In genomic region chr9:83545240-83545639, GRCm38 (mm10) we compare ENCODE assay signal across 22 mouse cellular contexts. TPM values are rescaled to one million over a fixed set of nuclear protein-coding genes. Genes with fewer than 3 reads are reported as not detected.
A peak's percentile ranks its signal among the peaks of the same experiment; 100 is the strongest.
DNase-seq lines count a peak whose midpoint lies in the region; ATAC-seq lines count a peak whose summit lies in the region.
"Had no signal": no experiment of that assay in that cellular context is flagged by ENCODE, and none has a peak within 500 bp of the region (broad histone marks: within the 10 kb centered on the region; RNA-seq: fewer than 3 reads in every experiment).

No protein-coding gene starts in this region.

- no peak overlapping the region for H3K27ac ChIP-seq in intestine, embryonic 15.5 days
- 0 out of 2 replicates have a peak overlapping the region, but pooled peaks have one; percentile 59 for H3K27ac ChIP-seq in macrophage
- peak overlapping the region; percentile 19; the same call in 1 of the 2 replicates for H3K27ac ChIP-seq in stomach, embryonic 15.5 days
- H3K27ac ChIP-seq: forebrain, embryonic 10.5 days; forebrain, embryonic 13.5 days; hindbrain, embryonic 12.5 days; hindbrain, embryonic 15.5 days had no signal

- no peaks in the 10 kb centered on the region for H3K9me3 ChIP-seq in intestine, embryonic 15.5 days
- no peaks in the 10 kb centered on the region for H3K9me3 ChIP-seq in stomach, embryonic 15.5 days
- H3K9me3 ChIP-seq: forebrain, embryonic 10.5 days; forebrain, embryonic 13.5 days; hindbrain, embryonic 12.5 days; hindbrain, embryonic 15.5 days had no signal

- H3K27me3 ChIP-seq in intestine, embryonic 15.5 days (replicated peaks) = no peaks in the 10 kb centered on the region
- H3K27me3 ChIP-seq in stomach, embryonic 15.5 days (replicated peaks) = no peaks in the 10 kb centered on the region
- H3K27me3 ChIP-seq: forebrain, embryonic 13.5 days; hindbrain, embryonic 15.5 days had no signal

- ATAC-seq in intestine, embryonic 15.5 days = peak; percentile 55
- ATAC-seq in stomach, embryonic 15.5 days (ENCODE audit: insufficient read depth, low FRiP score, low read depth) = no peak
- ATAC-seq: CD4-positive, CD25-positive, alpha-beta regulatory T cell, adult 4 months; forebrain, embryonic 13.5 days; forebrain, embryonic 16.5 days had no signal

- no peak overlapping the region for H3K9ac ChIP-seq in intestine, embryonic 15.5 days
- H3K9ac ChIP-seq in stomach, embryonic 15.5 days = no peak overlapping the region
- H3K9ac ChIP-seq: forebrain, embryonic 13.5 days; hindbrain, embryonic 12.5 days; hindbrain, embryonic 15.5 days had no signal

- H3K4me2 ChIP-seq in intestine, embryonic 15.5 days (replicated peaks) = no peak overlapping the region
- no peak overlapping the region for H3K4me2 ChIP-seq in stomach, embryonic 15.5 days
- H3K4me2 ChIP-seq: forebrain, embryonic 13.5 days; heart, embryonic 11.5 days; hindbrain, embryonic 12.5 days; hindbrain, embryonic 15.5 days had no signal

- no peaks in the 10 kb centered on the region for H3K36me3 ChIP-seq in intestine, embryonic 15.5 days
- no peaks in the 10 kb centered on the region for H3K36me3 ChIP-seq in macrophage (ENCODE audit: inconsistent target)
- no peaks in the 10 kb centered on the region for H3K36me3 ChIP-seq in stomach, embryonic 15.5 days
- H3K36me3 ChIP-seq: forebrain, embryonic 10.5 days; hindbrain, embryonic 12.5 days; hindbrain, embryonic 15.5 days had no signal

- no peaks in the 10 kb centered on the region for H3K79me2 ChIP-seq in macrophage (ENCODE audit: inconsistent target)

- intact Hi-C loops in left cerebral cortex, postnatal 14 days (cut with DNase I) = no loop called here

- DNase-seq in left cerebral cortex, postnatal 14 days (ENCODE audit: low spot score in 2 of 2) = no peak
- no peak for DNase-seq in cerebellum, adult 9-11 months
- DNase-seq in embryo, embryonic 10 days (ENCODE audit: low spot score) = no peak
- DNase-seq in right cerebral cortex, postnatal 10 days (ENCODE audit: low spot score in 2 of 2) = no peak
- DNase-seq: adrenal gland, adult 2 months; adrenal gland, postnatal 14 days; cerebellum, adult 11 months; cerebellum, adult 2 months; cerebellum, postnatal 10 days; cerebellum, postnatal 36 days; gastrocnemius, postnatal 10 days had no signal

- H3K4me3 ChIP-seq in intestine, embryonic 15.5 days (replicated peaks) = no peak overlapping the region
- H3K4me3 ChIP-seq in macrophage (ENCODE audit: inconsistent target) = no peak overlapping the region
- H3K4me3 ChIP-seq in stomach, embryonic 15.5 days (replicated peaks) = no peak overlapping the region
- H3K4me3 ChIP-seq: forebrain, embryonic 10.5 days; forebrain, embryonic 13.5 days; hindbrain, embryonic 12.5 days; hindbrain, embryonic 15.5 days had no signal

- no peaks in the 10 kb centered on the region; the same call in 1 of the 2 replicates for H3K4me1 ChIP-seq in intestine, embryonic 15.5 days (replicated peaks)
- 0 out of 2 replicates have a peak, but pooled peaks cover 4% of the 10 kb centered on the region for H3K4me1 ChIP-seq in stomach, embryonic 15.5 days
- H3K4me1 ChIP-seq: forebrain, embryonic 13.5 days; hindbrain, embryonic 12.5 days had no signal

RNA-seq across cellular contexts. Expression of gene Sh3bgrl2, which starts 2.9 kb away (rescaled TPM):
- polyA plus RNA-seq in intestine, embryonic 15.5 days (2015; fragmentation: Nextera tagmentation; extraction: Ambion mirVana) = 18.0 and 20.8 TPM in 2 replicates
- total RNA-seq in macrophage (2018; cell fraction: chromatin; rRNA removed) = 100 to 1,000 TPM in 15 of 26 experiments, 10 to 100 TPM in 11; 11.8 to 652 (median 135) TPM
- total RNA-seq in macrophage (2018; cell fraction: cytosol; rRNA removed) = 100 to 1,000 TPM in 4 of 26 experiments, 10 to 100 TPM in 22; 16.4 to 198 (median 40.7) TPM
- total RNA-seq in macrophage (2018; cell fraction: nucleus; rRNA removed) = 100 to 1,000 TPM in 17 of 26 experiments, 10 to 100 TPM in 9; 17.2 to 430 (median 182) TPM
- 28.6 to 35.8 TPM (median 33.4 TPM) in 3 replicates for polyA plus RNA-seq in macrophage (2018)
- 27.4 and 28.6 TPM in 2 replicates for polyA plus RNA-seq in stomach, embryonic 15.5 days (2015; fragmentation: Nextera tagmentation; extraction: Ambion mirVana)
- 10 to 100 TPM; 27.4 to 27.6 TPM for total RNA-seq in left cerebral cortex, postnatal 14 days (2021)
- total RNA-seq: MEL had no signal
